Mouse (Mus musculus) retina, postnatal 7 days (tissue): ENCODE measurements around the gene Nkpd1.

Experiments used
- DNase-seq: peaks from one replicate; pipeline ENCODE4 v3.0.0-alpha.2; 2012; ENCODE audit warnings: low read depth, low spot score

The Nkpd1 gene

DNA sequence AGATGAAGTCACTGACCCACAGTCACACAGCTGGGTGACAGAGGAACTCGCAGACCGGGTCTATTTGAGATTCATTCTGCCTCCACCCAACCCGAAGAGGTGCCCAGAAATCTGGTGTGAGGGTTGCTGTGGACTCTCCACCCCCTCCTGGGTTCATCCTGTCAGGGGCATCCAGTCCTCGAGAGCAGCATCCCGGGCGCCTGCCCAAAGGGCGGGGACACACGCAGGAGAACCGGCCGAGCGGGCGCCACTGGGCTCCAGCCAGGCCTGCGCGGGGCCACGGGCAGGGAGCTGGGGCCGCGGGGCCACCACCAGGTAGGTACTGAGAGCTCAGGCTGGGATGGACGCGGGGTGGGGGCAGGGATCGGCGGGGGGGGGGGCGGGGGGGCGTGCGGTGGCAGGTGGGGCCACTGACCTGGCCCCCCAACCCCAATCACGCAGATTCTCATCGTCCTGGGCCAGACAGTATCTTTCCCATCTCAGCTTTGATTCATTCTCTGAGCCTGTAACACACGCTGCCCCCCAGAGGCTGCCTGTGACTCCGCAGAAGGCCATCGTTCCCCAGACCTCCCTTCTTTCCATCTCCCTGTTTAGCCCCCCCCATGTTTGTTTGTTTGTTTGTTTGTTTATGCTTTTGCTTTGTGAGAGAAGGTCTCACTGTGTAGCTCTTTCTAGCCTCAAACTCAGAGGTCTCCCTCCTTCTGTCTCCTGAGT lies at the start of gene Nkpd1:
TSS of gene Nkpd1 (plus strand) at position 187 of the 714 bp plus-strand sequence.
- no peak for DNase-seq

DNA sequence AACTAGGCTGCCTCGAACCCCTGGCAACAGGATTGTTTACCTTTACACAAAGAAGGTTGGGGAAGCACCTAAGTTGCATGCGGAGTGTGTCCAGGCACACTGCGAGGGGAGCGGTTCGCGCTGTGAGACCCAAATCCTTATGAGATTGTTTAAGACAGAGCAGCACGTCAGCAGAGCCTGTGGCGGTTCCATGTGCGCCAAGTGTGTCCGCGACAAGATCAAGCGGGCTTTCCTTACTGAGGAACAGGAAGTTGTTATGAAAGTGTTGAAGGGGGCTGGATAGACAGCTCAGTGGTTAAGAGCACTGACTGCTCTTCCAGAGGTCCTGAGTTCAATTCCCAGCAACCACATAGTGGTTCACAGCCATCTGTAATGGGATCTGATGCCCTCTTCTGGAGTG lies 49.4 kb upstream of the Nkpd1 start:
- no peak for DNase-seq

DNA sequence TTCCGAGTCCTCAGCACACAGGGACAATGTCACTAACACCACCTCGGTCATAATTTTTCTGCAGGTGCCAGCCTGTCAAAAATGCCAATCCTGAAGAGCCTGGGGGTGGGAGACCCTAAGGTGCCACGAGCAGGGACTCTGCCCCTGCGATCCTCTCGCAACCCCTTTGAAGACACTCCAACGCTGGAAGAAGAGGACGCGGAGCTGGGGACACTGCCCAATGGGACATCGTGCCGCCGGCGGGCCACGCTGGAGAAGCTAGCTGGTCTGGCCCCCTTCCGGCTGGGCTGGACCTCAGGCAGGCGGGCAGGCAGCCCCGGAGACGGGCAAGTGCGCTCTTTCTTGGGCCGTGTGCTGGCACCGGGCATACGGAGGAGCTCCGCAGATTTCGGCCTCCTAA lies 48.2 kb upstream of the Nkpd1 start:
- DNase-seq, result no peak

DNA sequence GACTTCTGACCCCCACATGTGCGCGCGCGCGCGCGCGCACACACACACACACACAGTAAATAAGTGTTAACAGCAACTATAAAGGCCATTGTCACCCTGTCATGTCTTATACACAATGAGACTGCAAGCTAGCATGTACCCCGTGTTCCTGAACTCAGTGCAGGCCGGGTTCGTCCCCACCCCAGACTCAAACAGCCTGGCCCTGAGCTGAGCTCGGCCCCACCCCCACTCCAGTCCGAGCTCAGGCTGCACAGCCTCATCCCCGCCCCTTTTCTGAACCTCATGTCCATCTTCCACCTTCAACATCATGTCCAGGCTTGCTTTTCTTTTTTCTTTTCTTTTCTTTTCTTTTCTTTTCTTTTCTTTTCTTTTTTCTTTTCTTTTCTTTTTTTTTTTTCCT lies 47.3 kb upstream of the Nkpd1 start:
- DNase-seq, result no peak

DNA sequence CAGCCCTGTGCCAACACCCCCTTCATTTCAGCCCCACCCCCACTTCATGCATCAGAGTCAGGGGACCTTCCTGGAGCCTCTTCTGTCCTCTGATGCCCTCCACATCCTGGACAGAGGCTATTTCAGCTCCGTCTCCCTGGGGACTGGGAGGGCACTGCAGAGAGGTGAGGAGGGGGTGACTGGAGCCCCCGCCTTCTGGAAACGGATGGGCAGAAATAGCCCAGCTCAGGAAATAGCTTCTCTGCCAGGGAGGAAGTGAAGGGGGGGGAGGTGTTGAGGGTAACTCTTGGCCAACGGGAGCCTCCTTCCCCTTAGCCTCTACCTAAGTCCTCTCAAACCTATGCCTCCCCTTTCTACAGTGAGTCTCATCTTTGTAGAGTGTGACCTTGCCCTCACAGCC lies 45.2 kb upstream of the Nkpd1 start:
- no peak for DNase-seq

DNA sequence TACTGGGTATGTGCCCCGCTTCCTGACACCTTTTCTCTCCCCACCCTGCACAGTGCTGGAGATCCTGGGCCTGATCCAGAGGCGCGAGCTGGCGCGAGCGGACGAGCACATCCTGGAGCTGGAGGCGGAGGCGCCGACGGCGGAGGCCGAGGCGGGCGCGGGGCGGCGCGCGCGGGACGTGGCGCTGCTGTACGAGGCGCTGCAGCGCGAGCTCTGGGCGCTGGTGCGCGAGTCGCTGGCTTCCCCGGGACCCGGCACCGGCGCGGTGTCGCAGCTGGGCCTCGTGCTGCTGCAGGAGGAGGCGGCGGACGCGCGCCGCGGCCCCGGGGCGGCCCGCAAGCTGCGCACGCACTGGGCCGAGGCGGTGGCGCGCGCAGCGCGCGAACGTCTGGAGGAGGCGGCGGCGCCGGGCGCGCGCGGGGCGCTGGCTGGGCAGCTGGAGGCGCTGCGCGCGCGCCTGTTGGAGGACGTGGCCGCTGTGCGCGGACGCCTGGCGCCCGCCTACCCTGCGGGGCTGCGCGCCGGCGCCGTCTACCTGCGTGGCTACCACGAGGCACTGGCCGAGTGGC lies 43.7 kb upstream of the Nkpd1 start:
- peak; percentile 66 for DNase-seq

DNA sequence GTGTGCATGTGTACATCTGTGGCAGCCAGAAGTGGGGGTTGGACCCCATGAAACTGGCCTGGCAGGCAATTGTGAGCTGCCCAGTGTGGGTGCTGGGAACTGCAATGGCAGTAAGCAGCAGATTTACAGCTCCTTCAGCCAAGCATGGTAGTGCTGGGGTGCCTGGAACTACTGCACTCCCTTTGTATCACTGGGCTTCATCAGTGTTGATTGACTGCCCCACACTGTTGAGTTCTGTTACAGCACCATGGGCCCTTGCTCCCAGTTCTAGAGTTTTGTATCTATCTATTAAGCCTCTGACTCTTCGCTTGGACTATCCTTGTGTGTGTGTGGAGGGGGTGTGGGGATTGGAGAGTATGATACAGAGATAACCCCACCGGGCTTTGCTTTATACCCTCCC lies 40.6 kb upstream of the Nkpd1 start:
- no peak for DNase-seq

DNA sequence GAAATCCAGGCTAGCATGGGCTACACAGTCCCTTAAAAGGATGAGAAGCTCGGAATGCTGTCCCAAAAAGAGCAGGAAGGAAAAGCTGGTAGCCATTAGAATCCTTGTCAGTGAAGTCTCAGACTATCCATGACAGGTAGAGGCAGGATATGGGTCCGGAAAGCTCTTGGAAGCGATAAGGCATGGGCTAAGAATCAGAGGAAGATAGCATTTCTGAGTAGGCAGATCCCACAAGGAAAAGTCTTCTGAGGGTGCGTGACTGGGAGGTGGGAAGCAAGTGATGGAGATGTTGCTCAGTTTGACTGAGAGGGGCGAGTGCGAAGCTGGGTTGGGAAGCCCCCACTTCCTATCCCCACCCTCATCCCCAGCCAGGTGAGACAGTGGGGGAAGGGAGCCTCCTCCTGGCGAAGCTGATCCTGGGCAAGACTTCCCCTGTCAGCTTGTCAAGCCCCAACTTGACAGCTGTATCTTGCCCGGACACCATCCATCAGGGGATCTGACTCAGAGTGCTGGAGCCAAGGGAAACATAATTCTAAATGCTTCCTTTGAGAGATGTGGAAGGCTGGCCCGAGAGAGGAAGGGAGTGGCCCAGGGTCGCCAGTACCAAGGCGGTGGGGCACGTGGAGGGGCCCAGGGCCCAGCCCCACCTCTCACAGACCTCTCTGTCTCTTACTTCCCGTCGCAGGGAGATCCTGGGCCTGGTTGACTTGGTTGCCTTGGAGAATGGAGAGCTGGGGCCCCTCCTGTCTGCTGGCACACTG lies 39.8 kb upstream of the Nkpd1 start:
- no peak for DNase-seq

DNA sequence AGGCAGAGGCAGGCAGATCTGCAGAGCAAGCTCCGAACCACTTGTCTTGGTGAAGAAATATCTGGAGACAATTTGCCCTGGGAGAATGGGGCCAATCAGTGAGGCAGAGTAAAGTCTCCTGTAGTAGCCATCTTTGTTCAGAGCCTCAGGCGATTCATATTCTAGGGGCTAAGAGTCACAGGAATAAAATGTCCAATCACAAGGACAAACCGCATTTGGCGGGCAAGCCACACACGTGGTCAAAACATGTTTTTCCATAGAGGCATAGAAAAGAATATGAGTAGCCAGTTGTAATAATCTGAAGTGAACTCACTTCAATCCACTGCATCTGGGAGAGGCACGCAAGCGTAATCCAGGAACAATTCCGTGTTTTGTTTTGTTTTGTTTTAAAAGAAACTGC lies 34.4 kb upstream of the Nkpd1 start:
- DNase-seq, result no peak

DNA sequence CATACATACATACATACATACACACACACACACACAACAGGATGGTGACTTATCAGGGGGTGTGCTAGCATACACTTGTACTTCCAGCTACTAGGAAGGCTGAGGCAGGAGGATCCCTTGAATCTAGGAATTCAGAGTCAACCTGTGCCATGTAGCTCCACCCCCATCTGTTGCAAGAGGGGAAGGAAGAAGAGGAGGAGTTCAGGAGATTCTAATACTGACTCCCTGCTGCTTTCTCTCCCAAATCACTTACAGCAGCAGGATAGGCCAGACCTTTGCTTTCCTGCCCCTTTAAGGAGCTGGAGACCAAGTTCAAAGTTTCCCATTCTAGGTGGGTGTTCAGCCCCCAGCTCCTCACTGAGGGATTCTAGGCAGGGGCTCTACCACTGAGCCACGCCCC lies 32.1 kb upstream of the Nkpd1 start:
- no peak for DNase-seq

DNA sequence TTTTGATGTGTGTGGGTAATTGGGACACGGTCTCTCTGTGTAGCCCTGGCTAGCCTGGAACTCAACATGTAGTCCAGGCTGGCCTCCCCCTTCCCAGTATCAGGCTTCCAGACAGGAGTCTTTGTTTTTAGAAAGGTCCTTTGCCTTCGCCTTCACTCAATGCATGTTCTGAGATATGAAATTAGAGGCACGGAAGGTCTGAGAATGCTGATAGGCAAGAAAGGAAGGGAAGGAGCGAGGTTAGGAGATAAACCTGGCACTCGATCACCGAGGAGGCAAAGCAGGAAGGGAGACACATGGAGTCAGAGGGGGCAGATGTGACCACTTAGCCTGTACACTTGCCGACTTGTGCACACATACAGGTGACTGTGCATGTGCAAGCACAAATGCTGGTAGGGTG lies 31.1 kb upstream of the Nkpd1 start:
- no peak for DNase-seq

DNA sequence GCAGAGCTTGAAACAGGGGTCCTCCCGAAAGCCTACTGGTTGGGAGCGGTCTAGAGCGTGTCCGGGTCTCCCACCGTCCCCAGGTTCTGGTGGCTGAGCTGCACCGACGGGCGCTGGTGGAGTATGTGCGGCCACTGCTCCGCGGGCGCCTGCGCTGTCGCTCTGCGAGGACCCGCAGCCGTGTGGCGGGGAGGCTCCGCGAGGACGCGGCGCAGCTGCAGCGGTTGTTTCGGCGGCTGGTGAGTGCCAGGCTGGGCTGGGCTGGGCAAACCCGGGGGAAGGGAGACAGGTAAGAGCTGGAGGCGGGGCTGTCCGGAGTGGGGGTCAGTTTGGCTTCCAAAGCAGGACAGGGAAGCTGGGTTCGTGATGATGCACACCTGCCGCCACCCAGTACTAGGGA lies 28.1 kb upstream of the Nkpd1 start:
- no peak for DNase-seq

DNA sequence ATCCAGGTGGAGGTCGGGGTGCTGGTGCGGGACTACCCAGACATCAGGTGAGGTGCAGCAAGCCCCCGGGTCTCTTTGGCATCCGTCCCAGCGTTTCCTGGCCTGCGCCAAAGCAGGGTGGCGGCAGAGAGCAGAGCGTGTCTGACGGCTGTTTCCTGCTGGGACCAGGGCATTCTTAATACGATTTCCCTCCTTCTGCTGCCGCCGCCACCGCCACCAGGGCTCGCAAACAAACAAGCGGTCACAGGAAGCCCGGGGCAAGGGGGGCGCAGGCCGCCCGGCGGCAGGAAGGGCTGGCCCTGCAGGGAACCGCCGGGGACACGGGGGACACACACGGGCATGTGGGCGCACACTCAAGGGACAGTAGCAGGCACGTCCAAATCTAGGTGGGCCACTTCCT lies 25.9 kb upstream of the Nkpd1 start:
- DNase-seq, result peak; percentile 32

DNA sequence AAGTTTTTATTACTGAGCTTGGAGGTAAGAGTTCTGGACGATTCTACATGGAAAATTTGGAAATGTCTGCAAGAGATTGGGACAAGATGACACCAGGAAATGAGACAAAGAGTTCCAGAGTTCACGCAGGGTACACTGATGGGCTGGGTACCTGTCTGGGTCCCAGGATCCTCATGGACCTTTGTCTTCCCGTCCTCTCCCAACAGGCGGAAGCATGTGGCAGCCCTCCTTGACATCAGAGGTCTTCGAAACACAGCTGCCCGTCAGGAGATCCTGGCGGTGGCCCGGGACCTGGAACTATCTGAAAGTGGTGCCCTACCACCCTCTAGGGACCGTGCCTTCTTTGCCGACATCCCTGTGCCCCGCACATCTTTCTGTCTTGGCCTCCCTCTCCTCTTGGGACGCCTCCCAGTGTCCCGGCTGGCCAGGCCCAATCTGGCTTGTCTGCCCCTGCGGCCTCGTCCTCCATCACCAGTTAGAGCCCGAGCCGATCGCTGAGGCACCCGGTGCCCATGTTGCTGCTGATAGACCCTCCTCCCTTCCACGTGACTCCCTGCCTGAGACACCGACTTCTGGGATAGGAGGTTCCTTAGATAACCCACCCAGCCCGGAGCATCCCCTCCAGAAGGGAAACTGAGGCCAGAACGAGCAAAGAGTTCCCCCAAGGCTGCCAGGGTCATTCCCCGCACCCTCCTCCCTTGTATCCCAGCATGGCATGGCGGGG lies 22.7 kb upstream of the Nkpd1 start:
- DNase-seq, result no peak

DNA sequence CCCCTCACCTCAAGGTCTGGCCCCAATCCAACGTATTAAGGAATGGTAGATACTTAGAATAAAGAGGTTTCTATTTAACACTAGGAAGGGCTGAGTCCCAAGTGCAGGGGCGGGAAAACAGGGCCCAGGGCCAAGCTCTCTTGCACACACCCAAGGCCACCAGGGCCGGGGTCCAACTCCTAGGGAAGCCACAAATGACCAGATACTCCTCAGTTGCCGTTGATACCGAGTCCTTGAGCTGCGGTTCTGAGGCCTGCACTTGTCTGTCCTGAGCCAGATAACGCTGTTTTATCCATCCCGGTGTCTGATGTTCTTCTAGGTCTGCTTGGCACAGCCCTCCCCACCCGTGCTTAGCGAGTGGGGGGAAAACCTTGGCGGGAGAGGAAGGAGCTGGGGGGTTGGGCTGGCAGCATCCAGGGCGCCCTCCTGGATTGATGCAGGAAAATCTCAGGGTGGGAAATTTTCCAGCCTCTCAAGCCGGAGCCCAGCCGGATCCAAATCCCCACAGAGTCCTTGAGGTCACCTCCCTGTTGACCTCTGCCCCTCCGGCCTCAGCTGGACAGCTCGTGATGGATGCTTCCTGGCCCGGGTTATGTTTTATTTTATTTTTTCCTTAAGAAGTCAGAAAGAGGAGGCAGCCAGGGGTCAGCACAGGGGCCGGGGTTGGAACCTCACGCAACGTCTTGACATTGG lies 22.0 kb upstream of the Nkpd1 start:
- DNase-seq, result no peak

DNA sequence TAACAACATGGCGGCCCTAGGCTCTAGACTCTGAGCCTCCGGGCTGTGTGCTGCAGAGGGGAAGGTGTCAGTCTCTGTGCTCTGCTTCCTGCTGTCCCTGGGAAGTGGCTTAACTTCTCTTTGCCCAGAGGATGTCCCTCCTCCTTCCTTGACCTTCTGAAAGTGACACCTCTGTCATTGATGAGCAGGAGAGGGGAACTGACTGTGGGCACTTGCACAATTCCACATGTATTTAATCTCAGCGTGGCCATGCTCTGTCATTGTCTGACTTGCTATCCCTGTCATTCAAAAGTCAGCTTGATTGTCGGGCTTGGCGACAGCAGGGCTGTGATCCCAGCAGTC lies 21.5 kb upstream of the Nkpd1 start:
- DNase-seq, result no peak

DNA sequence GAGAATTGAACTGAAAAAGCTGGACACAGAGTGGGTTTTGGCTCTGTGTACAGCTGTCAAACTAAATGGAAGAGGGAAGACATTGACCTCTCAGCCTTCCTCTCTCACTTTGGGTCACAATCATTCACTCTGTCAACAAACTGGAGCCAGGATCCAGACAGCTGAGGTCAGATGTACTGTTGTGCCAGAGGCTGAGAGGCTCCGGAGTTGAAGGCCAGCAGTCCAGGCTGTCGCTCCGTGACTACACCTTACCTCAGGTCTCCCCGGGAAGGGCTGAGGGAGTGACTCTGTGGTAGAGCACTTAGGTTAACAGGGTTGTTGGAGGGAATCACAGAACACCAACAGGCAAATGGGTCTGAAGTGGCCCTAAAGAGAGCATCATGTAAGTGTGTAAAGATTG lies 19.3 kb upstream of the Nkpd1 start:
- DNase-seq, result no peak

DNA sequence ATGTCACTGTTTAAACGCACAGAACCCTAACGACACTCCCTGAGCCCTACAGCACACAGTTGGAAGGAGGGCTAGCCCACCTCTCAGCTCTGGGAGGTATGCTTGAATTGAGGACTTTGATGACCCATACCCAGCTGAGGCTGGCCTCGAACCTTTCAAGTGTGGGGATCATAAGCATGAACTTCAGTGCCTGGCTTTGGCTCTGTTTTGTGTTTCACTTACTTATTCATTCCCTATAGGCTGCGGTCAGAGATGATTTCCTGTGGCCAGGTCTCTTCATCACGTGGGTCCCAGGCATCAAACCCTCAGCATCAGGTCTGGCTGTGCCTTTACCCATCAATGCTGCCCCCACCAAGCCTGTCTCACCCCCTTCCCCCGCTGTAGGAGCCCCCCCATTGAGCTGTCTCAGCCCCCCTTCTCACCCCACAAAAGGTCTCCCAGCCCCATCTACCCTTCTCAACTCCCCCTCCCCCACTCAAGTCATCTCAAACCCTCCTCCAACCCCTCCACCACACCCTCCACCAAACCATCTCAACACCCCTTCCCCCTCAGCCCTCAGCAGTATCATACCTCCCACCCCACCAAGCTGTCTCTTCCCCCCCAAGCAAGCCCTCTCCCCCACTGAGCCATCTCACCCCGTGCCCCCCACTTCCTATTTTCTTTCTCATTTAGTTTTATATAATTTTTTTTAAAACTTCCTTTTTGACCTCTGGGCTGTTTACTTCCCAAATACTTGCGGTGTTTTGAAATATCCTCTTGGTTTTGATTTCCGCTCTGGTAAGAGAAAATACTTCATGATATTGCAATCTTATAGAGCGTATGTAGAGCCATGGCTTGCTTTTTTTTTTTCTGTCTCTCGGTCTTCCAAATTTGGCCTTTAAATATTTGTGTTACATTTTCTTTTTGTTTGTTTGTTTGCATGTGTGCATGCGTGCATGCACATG lies 16.9 kb upstream of the Nkpd1 start:
- no peak for DNase-seq

DNA sequence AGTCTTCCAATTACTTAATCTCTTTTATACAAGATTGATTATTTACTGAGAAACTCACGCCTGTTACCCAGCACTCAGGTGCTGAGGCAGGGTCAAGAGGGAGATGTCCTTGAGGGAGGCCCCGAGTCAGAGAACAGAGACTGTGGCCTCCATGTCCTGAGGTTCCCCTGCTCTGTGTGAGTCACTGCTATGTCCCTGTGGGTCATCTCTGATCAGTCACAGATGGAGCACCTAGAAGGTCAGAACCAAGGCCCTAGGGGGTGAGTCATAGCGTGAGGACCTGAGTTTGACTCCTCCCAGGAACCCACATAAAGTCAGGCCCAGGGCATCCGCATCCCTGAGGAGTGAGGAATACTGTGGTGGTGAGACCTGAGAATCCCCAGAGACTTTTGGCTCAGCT lies 16.0 kb upstream of the Nkpd1 start:
- no peak for DNase-seq

DNA sequence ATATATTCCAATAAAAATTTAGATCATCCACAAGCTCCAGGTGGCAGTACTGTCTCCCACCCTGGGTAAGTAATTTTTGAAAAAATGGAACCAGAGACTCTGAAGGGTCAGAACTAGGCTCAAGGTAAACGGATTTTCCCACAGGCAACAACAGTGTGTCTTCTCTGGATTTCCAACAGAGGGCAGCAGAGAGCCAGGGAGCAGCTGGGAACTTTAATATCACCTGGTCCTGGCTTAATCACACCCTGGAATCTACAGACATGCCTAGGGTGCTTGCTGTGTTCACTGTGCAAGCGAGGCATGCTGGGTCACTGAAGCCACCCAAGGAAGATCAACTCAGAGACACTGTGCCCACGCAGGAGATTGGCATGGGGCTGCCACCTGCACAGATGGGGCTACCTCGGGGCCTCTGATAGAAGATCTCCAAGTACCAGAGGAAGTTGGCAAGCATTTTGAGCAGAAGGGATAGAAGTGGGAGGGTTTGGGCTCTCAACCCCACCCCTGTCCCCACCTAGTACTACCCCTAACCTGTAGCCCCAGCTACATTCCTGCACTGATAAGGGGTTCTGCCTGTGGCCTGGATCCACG lies 14.1 kb upstream of the Nkpd1 start:
- peak; percentile 65 for DNase-seq
